Mouse (Mus musculus) embryonic stem cell, embryonic (primary cell): ENCODE measurements at regions not wholly inside any gene's neighbourhood (a gene's known extent, or its start where the extent isn't known, plus 50 kb on each side); places are given as distances from the start of the nearest gene placed in this dataset.

Experiments used
- CTCF ChIA-PET, 4 experiments: fragments of 300-600 bp in 2 of 4; fragments of 350-600 bp in 2 of 4; sonication (Branson Sonifier 250); formaldehyde crosslinking; loops; one replicate each; lab custom pipeline; 2022; ENCODE audit warnings: inconsistent platforms in 2 of 4; lab: Charles Lee
- POLR2A ChIA-PET, 4 experiments: fragments of 300-600 bp in 2 of 4; fragments of 350-600 bp in 2 of 4; sonication (Branson Sonifier 250); formaldehyde crosslinking; loops; one replicate each; lab custom pipeline; 2022; ENCODE audit warnings: antibody characterized with exemption in 4 of 4, inconsistent platforms in 1 of 4; lab: Charles Lee

DNA sequence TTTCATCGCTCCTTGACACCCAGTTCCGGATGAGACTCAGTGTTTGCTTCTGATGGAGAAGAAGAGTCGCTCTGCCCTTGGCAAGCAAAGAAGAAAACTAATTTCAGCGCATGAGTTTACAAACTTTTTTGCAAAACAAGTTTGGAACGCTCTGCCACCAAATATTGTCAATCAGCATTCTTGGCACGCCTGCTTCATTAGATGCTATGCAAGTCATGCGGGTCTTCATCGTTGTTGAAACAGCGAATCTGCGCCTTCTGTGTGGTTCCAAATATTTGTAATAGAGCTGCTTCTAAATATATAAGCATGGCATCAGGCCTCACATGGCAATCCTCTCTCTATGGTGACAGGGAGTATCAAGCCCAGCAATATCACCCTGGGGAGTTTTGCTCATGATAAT is 301.9 kb upstream of the Noct start:
- CTCF ChIA-PET, result no interaction called here
- POLR2A ChIA-PET, result no interaction called here

DNA sequence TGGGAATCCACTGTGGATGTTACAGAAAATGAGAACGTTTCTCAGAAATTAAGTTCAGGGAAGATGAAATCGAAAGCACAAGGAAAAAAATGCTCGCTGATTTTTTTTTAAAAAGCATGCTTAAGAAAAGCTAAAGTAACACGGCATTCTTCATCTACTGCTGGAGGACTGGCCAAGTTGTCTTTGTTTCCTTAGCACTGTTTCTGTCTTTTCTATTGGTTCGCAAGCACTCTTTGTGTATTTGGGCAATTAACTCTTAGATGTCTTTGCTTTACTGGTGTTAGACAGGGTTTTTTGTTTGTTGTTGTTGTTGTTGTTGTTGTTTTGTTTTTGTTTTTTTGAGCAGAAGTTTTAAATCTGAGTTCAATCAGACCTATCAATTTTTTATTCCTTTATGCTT is 301.4 kb upstream of the Noct start:
- ChIA-PET CTCF (no interaction called here), POLR2A (no interaction called here)

DNA sequence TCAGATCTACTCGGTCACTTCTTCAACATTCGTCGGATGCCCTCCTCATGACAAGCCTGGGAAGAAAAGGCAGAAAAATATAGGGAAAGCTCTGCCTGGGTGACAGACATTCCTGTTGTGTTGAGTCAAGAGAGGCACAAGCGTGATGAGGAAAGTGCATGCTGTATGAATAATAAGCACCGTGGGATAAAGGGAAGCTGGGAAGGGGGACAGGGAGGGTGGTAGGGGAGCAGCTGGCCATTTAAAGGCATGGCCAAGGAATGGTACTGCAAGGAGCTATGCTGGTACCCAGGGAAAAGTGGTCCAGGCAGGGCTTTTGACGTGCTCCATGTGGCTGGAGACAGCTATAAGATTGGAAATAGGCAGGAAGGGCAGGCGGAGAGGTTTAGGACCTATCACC is 300.9 kb upstream of the Noct start:
- ChIA-PET POLR2A (no interaction called here), CTCF (no interaction called here)

DNA sequence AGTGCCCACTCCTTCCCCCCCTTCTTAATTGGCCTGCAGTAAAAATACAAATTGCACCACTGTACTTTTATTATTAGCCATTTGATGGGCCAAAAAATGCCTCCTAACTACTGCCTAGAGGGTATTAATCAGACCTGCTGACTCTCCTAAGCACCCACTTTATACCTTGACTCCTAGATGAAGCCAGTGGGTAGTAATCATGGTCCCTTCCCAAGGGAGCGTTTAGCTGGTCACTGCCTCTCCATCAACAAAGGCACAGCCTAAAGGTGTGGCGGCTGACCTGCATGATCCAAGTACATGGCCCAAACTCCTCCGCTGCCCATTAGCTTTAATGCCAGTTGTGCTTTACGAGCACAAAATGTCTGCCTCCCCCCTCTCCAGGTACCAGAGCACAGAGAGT is 296.9 kb upstream of the Noct start:
- POLR2A ChIA-PET, result interaction anchor here in 1 of 4 experiments (1.2 kb wide), 1 partner anchor 92 kb away, joined by 3 read pairs; no protein-coding TSS in a partner anchor
- CTCF ChIA-PET, result interaction anchor here in 1 of 4 experiments (1.4 kb wide), 1 partner anchor 243 kb away, joined by 3 read pairs; no protein-coding TSS in a partner anchor

DNA sequence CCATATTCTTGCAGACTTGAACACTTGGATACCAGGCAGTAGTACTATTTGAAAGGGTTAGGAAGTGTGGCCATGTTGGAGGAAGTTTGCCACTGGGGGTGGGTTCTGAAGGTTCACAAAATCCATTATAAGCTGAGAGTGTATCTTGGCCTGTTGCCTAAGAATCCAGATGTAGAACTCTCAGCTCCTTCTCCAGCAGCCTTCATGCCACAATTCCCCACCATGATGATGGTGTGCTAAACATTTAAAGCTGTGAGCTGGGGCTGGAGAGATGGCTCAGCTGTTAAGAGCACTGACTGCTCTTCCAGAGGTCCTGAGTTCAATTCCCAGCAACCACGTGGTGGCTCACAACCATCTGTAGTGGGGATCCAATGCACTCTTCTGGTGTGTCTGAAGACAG is 295.2 kb upstream of the Noct start:
- POLR2A ChIA-PET, result no interaction called here
- CTCF ChIA-PET, result no interaction called here

DNA sequence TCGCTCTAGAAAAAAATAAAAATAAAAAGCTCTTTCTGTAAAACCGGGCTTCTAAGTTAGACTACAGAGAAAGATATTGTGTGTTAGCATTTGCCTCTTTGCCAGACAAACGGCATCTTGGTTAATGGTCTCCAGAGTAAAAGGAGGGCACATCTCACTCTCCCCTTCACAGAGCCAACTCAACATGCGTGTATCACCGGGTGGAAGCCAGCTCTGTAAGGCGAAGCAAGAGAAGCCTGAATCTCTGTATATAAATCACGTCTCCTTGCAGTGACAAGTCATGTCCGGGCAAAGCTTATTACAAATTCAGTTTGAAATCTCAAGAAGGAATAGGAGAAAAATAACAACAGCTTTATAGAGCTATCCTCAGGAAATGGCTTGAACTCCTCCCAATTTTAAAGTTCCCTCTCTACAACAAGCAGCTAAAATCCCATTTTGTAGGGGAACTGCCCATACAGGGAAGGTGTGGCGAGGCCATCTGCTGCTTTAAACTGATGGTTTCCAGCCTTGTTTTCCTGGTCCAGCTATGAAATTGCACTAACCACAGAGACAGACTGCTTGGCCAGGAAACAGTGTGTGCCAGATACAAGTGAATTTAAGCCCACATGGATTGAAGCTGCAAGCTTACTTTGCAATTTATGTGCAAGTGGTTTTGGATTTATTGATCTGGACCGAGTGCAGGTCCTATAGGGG is 291.7 kb upstream of the Noct start:
- ChIA-PET CTCF (no interaction called here), POLR2A (interaction anchor here in 1 of 4 experiments (2.1 kb wide), 1 partner anchor 9 kb away, joined by 6 read pairs; no protein-coding TSS in a partner anchor)

DNA sequence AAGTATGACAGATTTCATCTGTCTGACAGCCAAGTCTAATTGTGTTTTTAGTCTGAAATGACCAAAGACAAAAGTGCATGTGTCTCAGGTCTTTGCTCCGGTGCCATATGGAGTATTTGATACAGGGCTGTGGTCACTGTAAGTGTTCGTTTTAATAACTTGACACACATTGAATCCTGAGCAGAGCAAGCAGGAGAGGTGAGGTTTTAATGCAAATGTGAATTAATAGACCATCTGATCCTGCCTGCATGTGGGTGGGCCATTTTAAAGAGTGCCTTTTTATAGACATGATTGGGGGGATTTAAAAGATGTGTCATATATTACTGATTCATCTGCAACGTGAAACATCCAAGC is 291.2 kb upstream of the Noct start:
- CTCF ChIA-PET, result no interaction called here
- POLR2A ChIA-PET, result interaction anchor here in 1 of 4 experiments (2.1 kb wide), 1 partner anchor 9 kb away, joined by 6 read pairs; no protein-coding TSS in a partner anchor

DNA sequence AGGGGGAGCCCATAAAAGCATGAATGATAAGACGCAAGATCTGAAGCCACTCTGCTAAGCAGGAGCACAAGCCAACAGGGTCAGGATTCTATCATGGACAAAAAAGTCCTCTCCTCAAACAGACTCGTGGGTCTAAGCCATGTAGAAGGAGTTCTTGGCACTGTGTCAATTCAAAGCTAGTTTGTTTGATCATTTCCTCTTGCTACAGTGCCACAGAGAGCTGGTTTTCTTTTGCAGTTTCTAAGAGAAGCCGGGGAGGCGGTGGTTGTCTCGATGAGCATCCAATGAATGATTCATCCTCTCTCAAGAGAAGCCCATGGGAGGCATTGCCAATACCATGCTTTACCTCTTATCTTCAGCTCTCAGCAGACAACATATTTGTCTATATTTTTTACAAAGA is 284.6 kb upstream of the Noct start:
- POLR2A ChIA-PET, result no interaction called here
- CTCF ChIA-PET, result no interaction called here

DNA sequence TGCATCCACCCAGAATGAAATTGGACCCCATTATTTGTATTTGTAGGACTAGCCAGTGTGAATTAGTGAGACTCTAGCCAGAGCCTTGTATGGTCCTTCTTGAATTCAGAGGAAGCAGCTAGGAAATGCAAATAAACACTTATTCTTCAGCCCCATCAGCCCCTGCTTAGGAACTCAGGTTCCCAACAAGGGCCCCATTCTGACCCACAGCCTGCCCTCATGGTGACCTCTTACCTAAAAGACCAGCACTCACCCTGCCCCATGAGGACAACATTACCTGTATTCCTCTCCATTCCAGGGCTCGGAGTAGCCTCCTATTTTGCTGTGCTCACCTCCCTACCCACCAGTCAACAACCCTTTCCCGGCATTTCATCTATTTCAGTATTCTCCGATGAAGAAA is 283.6 kb upstream of the Noct start:
- ChIA-PET CTCF (no interaction called here), POLR2A (interaction anchor here in 1 of 4 experiments (2.1 kb wide), 1 partner anchor 8 kb away, joined by 6 read pairs; no protein-coding TSS in a partner anchor)

DNA sequence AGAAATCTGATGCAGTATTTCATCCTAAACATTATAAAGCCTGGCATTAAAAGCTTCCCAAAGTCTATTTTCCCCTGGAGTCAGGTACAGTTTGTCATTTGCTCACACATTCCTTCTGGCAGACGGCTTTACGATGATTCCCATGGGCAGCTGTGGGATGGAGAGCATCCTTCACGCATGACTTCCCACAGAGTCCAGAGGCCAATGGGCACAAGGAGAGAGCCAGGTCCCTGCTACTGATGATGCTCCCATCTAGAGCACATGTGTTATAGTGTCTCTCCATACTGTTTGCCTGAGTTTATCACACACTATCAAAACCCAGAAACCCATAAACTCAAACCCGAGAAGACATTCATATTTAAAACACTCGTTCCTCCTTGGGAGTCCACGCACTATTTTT is 270.8 kb upstream of the Noct start:
- ChIA-PET CTCF (no interaction called here), POLR2A (no interaction called here)

DNA sequence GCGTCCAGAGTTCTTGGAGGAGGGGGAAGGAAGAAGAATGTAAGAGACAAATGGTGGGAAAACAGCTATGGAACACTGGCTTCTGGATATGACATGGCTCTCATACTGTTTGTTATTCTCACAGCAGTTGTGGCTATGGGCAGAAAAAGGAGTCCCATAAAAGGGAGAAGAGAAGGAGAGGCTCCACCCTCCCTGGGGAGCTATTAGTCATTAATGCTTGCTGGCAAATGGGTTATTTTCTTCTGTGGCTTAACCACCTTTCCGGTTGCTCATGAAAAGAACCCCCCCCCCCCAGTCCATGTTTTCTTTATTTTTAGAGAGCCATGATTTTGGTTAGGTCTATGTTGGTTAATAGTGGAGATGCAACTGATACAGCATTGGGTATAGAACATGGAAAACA is 253.9 kb upstream of the Noct start:
- ChIA-PET CTCF (interaction anchor here in 1 of 4 experiments (0.5 kb wide), 1 partner anchor 24 kb away, joined by 5 read pairs; no protein-coding TSS in a partner anchor), POLR2A (interaction anchor here in 1 of 4 experiments (0.7 kb wide), 1 partner anchor 67 kb away, joined by 3 read pairs; no protein-coding TSS in a partner anchor)

DNA sequence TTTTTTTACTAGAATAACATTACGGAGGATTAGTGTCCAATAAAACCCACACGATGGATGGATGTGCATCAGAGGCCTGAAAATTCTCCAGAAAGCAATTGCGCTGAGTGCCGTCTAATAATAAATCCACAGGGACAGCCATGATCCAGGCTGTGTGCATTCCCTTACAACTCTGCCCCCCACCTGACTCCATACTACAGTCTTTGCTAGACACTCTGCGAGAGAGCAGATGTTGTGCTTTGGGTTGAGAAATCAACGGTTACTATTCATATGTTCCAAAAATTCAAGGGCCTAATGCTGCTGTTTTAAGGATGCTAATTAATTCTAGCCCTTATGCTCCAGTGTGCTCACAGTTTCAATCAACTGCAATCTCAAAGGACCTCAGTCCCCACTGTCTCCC is 251.2 kb upstream of the Noct start:
- POLR2A ChIA-PET, result no interaction called here
- CTCF ChIA-PET, result no interaction called here

DNA sequence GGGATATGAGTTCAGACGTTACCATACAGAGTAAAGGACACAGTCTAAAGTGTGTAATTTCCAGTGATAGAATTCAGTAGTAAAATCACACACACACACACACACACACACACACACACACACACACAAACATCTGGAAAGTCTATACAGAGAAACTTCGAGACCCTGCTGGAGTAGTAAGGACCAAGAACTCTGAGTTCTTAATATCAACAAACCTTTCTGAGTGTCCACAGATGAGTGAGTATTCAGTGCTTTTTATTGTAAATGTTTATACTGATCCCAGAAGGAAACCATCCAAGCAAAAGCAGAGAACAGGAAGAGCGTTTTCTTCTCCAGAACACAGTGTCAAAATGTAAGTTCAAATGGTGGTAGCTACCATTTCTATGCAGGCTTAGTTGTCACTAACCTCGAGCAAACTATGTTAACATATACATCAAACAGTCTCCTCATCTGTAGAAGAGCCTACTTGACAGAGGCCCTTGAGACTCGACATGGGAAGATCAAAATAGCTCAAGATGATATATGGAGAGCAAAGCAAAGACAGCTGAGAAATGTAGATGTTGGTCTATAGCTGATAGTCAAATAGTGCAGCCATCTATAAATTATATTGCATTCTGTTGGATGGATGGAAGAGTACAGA is 248.0 kb upstream of the Noct start:
- POLR2A ChIA-PET, result no interaction called here
- CTCF ChIA-PET, result no interaction called here

DNA sequence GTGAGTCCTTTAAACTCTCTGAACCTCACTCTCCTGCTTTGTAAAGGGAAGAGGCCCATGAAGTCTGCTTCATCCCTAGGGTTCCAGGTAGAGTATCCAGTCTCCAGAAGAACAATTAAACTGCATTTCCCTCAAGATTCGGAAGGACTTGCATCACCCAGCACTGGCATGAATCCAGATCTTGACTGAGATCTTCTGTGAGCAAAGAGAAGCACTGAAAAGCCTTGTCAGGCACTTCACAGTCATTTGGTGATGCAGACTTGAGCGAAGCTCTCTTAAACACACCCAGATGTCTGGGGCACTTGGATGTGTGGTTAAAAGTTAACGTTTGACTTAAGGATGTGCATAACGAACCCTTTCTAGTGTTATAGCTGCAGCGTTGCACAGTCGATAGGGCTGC is 247.4 kb upstream of the Noct start:
- ChIA-PET CTCF (interaction anchor here in 1 of 4 experiments (0.6 kb wide), 1 partner anchor 1058 kb away, joined by 3 read pairs; no protein-coding TSS in a partner anchor), POLR2A (no interaction called here)

DNA sequence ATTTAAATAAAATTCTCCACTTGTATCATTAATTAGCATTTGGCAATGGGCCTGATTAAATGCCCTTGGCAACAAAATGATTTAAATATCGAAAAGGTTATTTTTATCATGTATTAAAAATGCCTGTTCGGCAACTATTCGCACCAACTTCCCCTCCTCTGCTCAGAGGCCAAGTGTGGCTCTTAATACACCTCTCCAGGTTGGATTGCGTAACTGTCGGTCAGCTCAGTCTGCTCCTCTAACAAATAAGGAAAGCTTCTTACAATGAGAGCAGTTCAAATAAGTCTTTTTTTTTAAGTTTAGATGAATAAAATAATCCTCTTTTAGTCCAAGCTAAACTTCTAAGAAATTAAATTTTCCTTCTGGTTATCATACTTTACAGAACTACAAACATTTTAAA is 245.6 kb upstream of the Noct start:
- ChIA-PET POLR2A (no interaction called here), CTCF (interaction anchor here in 1 of 4 experiments (0.6 kb wide), 1 partner anchor 1352 kb away, joined by 3 read pairs; no protein-coding TSS in a partner anchor)

DNA sequence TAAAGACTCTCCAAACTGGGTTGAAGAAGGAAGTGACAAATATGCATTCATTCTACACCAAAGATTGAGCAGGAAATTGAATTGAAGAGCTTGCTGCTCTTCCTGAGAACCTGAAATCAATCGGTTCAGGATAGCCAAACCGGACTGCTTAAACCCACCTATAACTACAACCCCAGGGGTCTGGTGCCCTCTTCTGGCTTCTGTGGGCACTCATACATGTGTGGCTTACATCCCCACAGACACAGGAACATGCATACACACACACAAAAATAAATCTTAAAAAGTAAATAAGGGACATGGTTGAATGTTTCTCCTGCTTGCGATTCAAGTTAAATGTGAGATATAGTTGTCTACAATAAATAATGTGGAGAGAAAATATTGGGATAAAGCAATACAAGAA is 244.7 kb upstream of the Noct start:
- ChIA-PET POLR2A (no interaction called here), CTCF (interaction anchor here in 1 of 4 experiments (0.6 kb wide), 1 partner anchor 536 kb away, joined by 3 read pairs; the partner anchor contains the start of gene Slc7a11)

DNA sequence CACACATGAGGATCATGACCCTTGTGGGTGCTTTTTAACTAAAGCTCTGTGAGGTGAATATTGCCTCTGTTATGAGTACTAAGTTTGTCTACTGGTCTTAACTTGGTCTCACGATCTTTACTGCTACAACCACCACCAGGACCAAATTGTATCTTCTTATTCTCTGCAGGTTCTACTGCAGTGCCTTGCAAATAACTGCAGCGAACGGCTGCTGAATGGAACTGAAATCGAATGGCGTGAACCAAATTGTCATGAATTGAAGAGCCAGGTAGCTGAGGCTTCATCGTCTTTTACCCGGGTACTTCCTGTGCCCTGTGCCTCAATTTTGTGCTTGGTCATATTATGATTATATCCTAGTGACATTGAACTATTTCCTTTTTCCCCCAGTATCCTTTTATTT is 242.5 kb upstream of the Noct start:
- POLR2A ChIA-PET, result no interaction called here
- CTCF ChIA-PET, result no interaction called here

DNA sequence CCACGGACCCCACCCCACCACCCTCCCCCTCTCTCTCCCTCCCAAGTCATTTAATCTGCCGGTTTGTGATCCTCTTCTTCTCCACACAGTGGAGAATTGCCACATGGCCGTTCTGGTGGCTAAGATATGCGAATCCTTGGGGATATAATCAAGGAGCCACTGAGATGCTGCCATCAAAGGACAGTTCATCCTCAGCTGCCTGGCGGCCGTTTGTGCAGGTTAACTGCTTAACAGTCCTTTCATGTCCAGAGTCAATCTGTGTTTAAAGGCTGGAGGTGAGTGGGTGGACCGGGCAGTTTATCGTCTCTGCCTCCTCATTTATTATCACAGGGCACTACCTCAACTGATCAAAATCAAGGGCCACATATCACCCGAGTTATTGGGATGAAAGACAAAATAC is 241.6 kb upstream of the Noct start:
- ChIA-PET CTCF (no interaction called here), POLR2A (no interaction called here)

DNA sequence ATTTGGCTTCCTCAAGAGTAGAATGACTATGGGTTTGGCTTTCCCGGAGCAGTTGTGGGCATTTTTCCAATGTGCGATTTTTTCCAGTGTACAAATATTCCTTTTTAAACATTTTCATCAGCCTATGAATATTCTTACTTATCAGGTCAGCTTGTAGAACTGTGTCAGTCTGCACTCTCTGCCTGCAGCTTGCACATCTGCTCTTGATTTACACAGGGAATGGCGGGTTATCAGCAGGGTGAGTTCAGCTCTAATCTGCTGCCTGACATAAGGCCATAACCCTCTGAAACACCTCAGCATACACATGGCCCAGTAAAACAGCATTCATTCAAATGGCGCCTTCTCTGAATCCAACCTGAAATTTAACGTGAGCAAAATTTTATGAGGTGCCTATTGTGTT is 241.1 kb upstream of the Noct start:
- CTCF ChIA-PET, result no interaction called here
- POLR2A ChIA-PET, result no interaction called here

DNA sequence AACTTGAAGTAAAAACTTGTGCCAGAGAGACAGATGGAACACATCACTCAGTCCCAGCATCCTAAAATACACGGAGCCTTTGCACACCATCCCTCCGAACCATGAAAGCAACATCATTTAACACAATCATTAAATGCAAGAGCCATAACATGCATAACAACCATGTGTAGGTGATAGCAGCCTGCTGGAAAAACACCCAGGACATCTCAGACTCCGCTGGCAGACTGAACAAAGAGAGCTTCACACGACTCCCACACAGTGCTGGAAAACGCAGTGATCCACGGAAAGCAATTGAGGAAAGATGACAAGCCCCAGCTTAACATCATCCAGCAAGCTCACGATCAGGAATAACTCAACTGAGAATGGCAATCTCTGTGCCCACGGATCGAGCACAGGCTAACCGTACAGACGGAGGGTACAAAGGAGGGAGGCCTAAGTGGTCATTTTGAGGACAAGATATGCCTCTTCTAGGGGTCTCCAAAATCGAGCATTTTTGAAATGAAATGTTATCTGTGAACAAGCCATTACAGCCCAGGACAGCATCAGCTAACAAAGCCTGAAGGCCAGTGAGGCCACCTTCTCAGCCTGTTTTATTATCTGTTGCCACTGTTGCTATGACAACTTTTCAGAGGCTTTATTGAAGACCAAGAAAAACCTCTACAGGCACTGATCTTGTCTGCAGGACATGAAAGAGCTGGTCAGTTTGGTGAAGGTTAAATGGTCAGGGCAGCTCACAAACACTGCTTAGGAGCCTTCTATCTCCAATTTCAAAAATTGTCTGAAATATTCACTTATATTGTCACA is 240.1 kb upstream of the Noct start:
- CTCF ChIA-PET, result no interaction called here
- POLR2A ChIA-PET, result no interaction called here
